Mouse (Mus musculus): ENCODE results near the gene Ranbp10.

DNA sequence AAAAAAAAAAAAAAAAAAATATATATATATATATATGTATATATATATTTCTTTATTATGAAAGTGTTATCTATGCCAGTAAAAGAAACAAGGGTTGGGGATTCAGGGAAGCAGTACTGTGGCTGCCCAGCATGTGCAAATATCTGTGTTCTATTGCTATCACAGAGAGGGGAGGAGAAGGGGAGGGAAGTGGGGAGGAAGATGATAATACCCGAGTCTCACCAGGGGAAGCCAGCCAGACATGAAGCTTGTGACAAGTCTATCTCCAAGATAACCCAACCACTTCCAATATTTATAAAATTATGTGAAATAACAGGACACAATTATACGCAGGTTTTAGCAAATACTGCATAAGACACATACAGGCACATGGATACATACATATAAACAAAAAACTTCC is 49.3 kb downstream of the Ranbp10 start:
- no peak for TF ChIP-seq CTCF (IDR thresholded peaks at IDR 0.05; ENCODE audit: low read depth, low read length)
- no peak for TF ChIP-seq POLR2A (IDR thresholded peaks at IDR 0.05; ENCODE audit: borderline replicate concordance, low read depth, low read length)

Data from bone marrow macrophage, adult 2 months (primary cell).